Mouse (Mus musculus): Measurements from ENCODE around the gene Gm7233. TPM values are rescaled to one million over a fixed set of nuclear protein-coding genes. Genes with fewer than 3 reads are reported as not detected.
"Not testable (repeated sequence)": the region's sequence is repeated elsewhere in the genome, so short reads cannot be mapped to it uniquely, and the experiment has no call there.

The Gm7233 gene
- not detected in 2 replicates for polyA plus RNA-seq (2012; rRNA removed)

DNA sequence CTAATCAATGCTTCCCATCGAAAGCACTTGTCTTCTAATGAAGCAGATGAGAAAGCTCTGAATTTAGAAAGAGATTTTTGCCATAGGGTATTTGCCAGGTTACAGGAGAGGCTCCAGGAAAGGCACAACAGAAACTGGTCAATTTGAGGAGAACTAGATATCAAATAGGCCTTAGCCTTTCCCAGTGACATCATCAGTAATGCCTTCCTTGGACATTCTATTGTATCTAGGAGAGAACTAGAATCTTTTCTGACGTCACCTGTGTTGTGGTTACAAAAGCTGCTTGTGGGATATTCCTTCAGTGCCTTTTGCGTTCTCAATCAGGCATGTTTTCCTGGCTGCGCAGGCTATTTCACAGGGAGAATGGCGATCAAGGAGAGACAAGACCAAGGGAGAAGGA lies at the start of gene Gm7233:
Gm7233 (plus strand) TSS at position 301 of the 400 bp plus-strand sequence.
- DNase-seq (ENCODE audit: low read depth, low spot score) = not testable (repeated sequence)
- 67% methylated on average over 5 of the region's 5 CpGs for WGBS

DNA sequence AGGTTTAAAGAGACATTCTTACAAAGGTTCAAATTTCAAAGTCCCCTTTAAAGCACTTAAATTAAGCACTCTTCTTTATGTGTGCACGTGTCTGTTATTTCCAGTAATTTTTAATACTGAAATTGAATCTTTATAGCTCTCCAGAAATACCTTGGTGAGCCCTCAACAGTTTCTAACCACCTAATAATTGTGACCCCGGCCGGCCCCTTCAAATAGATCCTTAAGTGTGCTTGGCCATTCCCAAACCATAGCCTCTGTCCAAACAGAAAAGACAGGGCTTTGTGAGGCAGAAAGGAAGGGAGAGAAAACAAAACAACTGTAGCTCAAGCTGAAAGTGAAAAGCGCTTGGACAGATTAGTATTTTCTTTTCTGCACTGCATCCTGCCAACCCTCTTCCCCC lies 12.5 kb upstream of the Gm7233 start:
- DNase-seq (ENCODE audit: low read depth, low spot score) = not testable (repeated sequence)
- WGBS = 53% methylated on average over 4 of the region's 4 CpGs

DNA sequence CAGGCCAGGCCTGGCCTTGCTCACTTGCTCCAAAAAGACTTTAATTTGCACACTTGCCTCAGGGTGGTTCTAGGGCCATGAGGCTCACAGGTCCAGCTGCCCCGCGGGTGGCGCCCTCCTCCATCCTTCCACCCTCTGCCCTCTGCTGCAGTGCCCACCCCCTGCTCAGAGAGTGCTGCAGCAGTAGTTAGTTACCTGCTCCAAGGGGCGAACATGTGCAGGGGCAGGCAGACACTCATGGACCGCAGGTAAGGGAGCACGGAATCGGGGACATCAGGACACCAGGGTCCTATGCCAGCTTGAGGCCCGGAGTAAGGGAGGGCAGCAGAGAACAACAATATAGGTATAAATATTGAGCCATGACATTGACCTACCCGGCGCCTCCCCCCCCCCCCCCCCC lies 11.7 kb upstream of the Gm7233 start:
- no CpG with 5 or more reads among the region's 10 CpGs for WGBS

DNA sequence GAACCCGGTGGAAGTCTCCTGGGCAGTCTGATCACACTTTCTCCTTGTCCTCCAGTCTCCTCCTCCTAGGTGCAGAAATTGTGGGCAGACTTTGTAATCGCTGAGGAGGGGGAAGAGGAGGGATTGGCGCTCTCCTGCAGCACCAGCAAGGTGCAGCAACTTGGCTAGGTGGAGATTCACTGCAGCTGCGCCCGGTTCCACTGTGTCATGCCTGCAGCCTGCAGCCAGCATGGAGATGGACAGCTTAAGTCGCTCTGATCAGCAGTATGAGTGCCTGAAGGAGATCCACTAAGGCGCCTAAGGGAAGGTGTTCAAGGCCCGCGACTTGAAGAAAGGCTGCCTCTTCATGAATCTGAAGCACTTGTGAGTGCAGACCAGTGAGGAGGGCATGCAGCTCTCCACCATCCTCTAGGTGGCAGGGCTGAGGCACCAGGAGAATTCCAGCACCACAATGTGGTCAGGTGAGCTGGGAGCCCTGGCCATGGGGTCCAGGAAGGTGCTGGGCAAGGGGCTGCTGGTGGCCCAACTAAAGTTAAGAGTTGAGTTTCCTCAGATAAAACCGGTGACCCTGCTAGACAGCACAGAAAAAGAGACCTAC lies 11.0 kb upstream of the Gm7233 start:
- 21% methylated on average over 1 of the region's 10 CpGs for WGBS
- not testable (repeated sequence) for DNase-seq (ENCODE audit: low read depth, low spot score)

More for the DNA sequence above, 11.7 kb upstream of the Gm7233 start:
- DNase-seq (ENCODE audit: low read depth, low spot score) = not testable (repeated sequence)

DNA sequence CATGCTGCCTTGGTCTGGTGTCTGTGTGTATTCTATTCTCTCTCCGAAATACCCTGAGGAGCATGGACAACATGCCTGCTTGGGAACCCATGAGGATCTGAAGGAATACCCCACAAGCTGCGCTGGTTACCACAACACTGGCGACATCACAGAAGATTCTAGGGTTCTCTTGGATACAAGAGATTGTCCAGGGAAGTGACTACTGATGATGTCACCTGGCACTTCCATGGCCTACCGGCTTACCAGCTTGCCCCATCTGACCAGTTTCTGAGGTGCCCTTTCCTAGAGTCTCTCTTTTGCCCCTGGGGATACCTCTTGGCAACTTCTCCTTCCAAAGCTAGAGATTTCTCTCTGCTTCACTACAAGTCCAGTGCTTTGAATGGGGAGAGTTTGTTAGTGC lies 55.5 kb downstream of the Gm7233 start, which contains the start of gene Gm8122:
Gm8122 (minus strand) TSS at position 101 of the 400 bp plus-strand sequence.
- WGBS = 91% methylated on average over 4 of the region's 4 CpGs

More for the DNA sequence above, 55.5 kb downstream of the Gm7233 start, which contains the start of gene Gm8122:
- not testable (repeated sequence) for DNase-seq (ENCODE audit: low read depth, low spot score)

Other genes with a start within 250 kb of the Gm7233 start
- gene Gm8082, start 186.2 kb upstream of the Gm7233 start, polyA plus RNA-seq (2012; rRNA removed) = not detected in 2 replicates
- not detected in 2 replicates for gene Gm10376, start 164.2 kb upstream of the Gm7233 start, polyA plus RNA-seq (2012; rRNA removed)
- gene Gm8094, start 103.2 kb upstream of the Gm7233 start, polyA plus RNA-seq (2012; rRNA removed) = not detected in 2 replicates
- gene Gm8104, start 79.3 kb upstream of the Gm7233 start, polyA plus RNA-seq (2012; rRNA removed) = not detected in 2 replicates
- not detected in 2 replicates for gene Gm8122, start 55.4 kb downstream of the Gm7233 start, polyA plus RNA-seq (2012; rRNA removed)
- not detected in 2 replicates for gene Gm8126, start 78.8 kb downstream of the Gm7233 start, polyA plus RNA-seq (2012; rRNA removed)
- not detected in 2 replicates for gene Gm9732, start 95.2 kb downstream of the Gm7233 start, polyA plus RNA-seq (2012; rRNA removed)
- gene Gm8127, start 114.0 kb downstream of the Gm7233 start, polyA plus RNA-seq (2012; rRNA removed) = not detected in 2 replicates
- gene 1700001F09Rik, start 167.9 kb downstream of the Gm7233 start, polyA plus RNA-seq (2012; rRNA removed) = not detected in 2 replicates
- not detected in 2 replicates for gene Gm8138, start 236.5 kb downstream of the Gm7233 start, polyA plus RNA-seq (2012; rRNA removed)

Data from large intestine, adult 2 months (tissue).